Mouse (Mus musculus): ENCODE data around the gene Prex1. TPM values are rescaled to one million over a fixed set of nuclear protein-coding genes. Genes with fewer than 3 reads are reported as not detected.
"Not testable (repeated sequence)": the region's sequence is repeated elsewhere in the genome, so short reads cannot be mapped to it uniquely, and the experiment has no call there.

Gene Prex1
- polyA plus RNA-seq, 1 experiment from 2014 or later: 9.5 TPM

DNA sequence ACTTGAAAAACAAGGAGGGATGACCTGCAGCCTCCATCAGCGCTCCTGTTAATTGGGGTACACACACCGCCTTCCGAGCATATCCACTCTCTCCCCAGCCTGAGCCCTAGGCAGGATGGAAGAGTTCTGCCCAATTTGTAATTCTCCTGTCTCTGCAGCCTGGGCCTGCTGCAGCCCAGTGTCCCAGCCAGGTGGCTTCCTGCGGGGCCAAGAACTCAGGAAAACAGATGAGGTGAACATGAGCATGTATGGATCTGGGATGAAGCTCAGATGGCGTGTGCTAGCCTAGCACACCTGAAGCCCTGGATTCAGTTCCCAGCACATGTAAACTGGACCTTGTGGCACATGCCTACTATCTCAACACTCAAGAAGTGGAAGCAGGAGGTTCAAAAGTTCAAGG lies 192.2 kb downstream of the Prex1 start:
- no peak for ATAC-seq (ENCODE audit: insufficient number of reproducible peaks, insufficient read depth, low FRiP score, low read depth)
- Histone ChIP-seq H3K27me3 (ENCODE audit: control insufficient read depth, insufficient read depth, low read length) (no peaks in the 10 kb centered on the region), H3K36me3 (ENCODE audit: control insufficient read depth, insufficient read depth, low read length) (no peaks in the 10 kb centered on the region), H3K4me1 (ENCODE audit: control insufficient read depth in 2 of 2, insufficient read depth in 2 of 2, low read length in 2 of 2) (peaks cover 38 to 40% of the 10 kb centered on the region in 2 experiments), H3K27ac (replicated peaks in 1 of 2; ENCODE audit: control insufficient read depth in 1 of 2, insufficient read depth in 1 of 2, low read depth in 2 of 2, low read length in 2 of 2) (peak overlapping the region; percentile 88 to 91), H3K9me3 (ENCODE audit: control insufficient read depth, low read length) (no peaks in the 10 kb centered on the region), H3K4me2 (ENCODE audit: low read length) (no peak overlapping the region; the same call in 1 of the 2 replicates), H3K9ac (ENCODE audit: low read length) (no peak overlapping the region), H3K4me3 (ENCODE audit: control insufficient read depth in 1 of 2, insufficient read depth in 1 of 2, low read depth in 1 of 2, low read length in 2 of 2) (no peak overlapping the region)
- WGBS: 93% methylated on average over 5 of the region's 5 CpGs

DNA sequence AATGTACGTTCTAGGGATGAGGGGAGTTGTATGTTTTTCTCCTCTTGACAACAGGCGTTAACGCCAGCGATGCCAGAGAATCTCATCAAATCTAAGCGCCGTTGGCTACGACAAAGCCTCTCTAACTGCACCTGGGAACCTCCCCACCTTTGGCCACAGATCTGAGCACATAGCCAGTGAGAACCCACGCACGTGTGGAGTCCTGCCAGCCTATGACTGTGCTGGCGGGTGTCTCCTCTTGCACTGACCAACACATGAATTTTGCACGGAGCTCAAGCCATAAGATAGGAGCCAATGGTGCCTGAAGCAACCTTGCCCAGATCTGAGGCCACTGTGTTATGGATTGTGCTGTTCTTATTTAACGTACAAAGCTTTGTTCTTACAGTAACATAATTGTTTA lies 193.1 kb downstream of the Prex1 start:
- 92% methylated on average over 12 of the region's 12 CpGs for WGBS
- H3K9me3 ChIP-seq (ENCODE audit: control insufficient read depth, low read length): no peaks in the 10 kb centered on the region
- ATAC-seq (ENCODE audit: insufficient number of reproducible peaks, insufficient read depth, low FRiP score, low read depth): no peak
- H3K27me3 ChIP-seq (ENCODE audit: control insufficient read depth, insufficient read depth, low read length): no peaks in the 10 kb centered on the region
- H3K36me3 ChIP-seq (ENCODE audit: control insufficient read depth, insufficient read depth, low read length): no peaks in the 10 kb centered on the region
- H3K4me1 ChIP-seq (ENCODE audit: control insufficient read depth in 2 of 2, insufficient read depth in 2 of 2, low read length in 2 of 2): peaks cover 32 to 35% of the 10 kb centered on the region in 2 experiments
- H3K9ac ChIP-seq (ENCODE audit: low read length): no peak overlapping the region
- H3K4me3 ChIP-seq (ENCODE audit: control insufficient read depth in 1 of 2, insufficient read depth in 1 of 2, low read depth in 1 of 2, low read length in 2 of 2): no peak overlapping the region
- H3K4me2 ChIP-seq (ENCODE audit: low read length): no peak overlapping the region
- H3K27ac ChIP-seq (replicated peaks in 1 of 2; ENCODE audit: control insufficient read depth in 1 of 2, insufficient read depth in 1 of 2, low read depth in 2 of 2, low read length in 2 of 2): no peak overlapping the region

GRCm38 (mm10) chr2:166517392-166518174 lies 196.0 kb downstream of the Prex1 start:
- H3K9me3 ChIP-seq (ENCODE audit: control insufficient read depth, low read length); H3K4me3 ChIP-seq (ENCODE audit: control insufficient read depth in 1 of 2, insufficient read depth in 1 of 2, low read depth in 1 of 2, low read length in 2 of 2); H3K27me3 ChIP-seq (ENCODE audit: control insufficient read depth, insufficient read depth, low read length); H3K36me3 ChIP-seq (ENCODE audit: control insufficient read depth, insufficient read depth, low read length); ATAC-seq (ENCODE audit: insufficient number of reproducible peaks, insufficient read depth, low FRiP score, low read depth): not testable (repeated sequence)
- Histone ChIP-seq H3K4me1 (ENCODE audit: control insufficient read depth in 2 of 2, insufficient read depth in 2 of 2, low read length in 2 of 2) (peaks cover 38 to 41% of the 10 kb centered on the region in 2 experiments), H3K9ac (ENCODE audit: low read length) (peak overlapping the region; percentile 34; the same call in 1 of the 2 replicates), H3K27ac (replicated peaks in 1 of 2; ENCODE audit: control insufficient read depth in 1 of 2, insufficient read depth in 1 of 2, low read depth in 2 of 2, low read length in 2 of 2) (peak overlapping the region; percentile 61 to 65), H3K4me2 (ENCODE audit: low read length) (peak overlapping the region; percentile 21)
- 33% methylated on average over 14 of the region's 17 CpGs for WGBS

GRCm38 (mm10) chr2:166516818-166517353 lies 196.7 kb downstream of the Prex1 start:
- no peak for ATAC-seq (ENCODE audit: insufficient number of reproducible peaks, insufficient read depth, low FRiP score, low read depth)
- H3K9ac ChIP-seq (ENCODE audit: low read length): peak overlapping the region; percentile 34; the same call in 1 of the 2 replicates

More at GRCm38 (mm10) chr2:166516818-166517353, 196.7 kb downstream of the Prex1 start:
- 63% methylated on average over 6 of the region's 6 CpGs for WGBS
- H3K4me1 ChIP-seq (ENCODE audit: control insufficient read depth in 2 of 2, insufficient read depth in 2 of 2, low read length in 2 of 2): peaks cover 32 to 36% of the 10 kb centered on the region in 2 experiments
- H3K27me3 ChIP-seq (ENCODE audit: control insufficient read depth, insufficient read depth, low read length): no peaks in the 10 kb centered on the region
- H3K4me3 ChIP-seq (ENCODE audit: control insufficient read depth in 1 of 2, insufficient read depth in 1 of 2, low read depth in 1 of 2, low read length in 2 of 2): no peak overlapping the region
- peak overlapping the region; percentile 61 to 65; a peak in 2 of 4 replicates for H3K27ac ChIP-seq (replicated peaks in 1 of 2; ENCODE audit: control insufficient read depth in 1 of 2, insufficient read depth in 1 of 2, low read depth in 2 of 2, low read length in 2 of 2)
- peak overlapping the region; percentile 21 for H3K4me2 ChIP-seq (ENCODE audit: low read length)
- H3K9me3 ChIP-seq (ENCODE audit: control insufficient read depth, low read length): no peaks in the 10 kb centered on the region
- H3K36me3 ChIP-seq (ENCODE audit: control insufficient read depth, insufficient read depth, low read length): no peaks in the 10 kb centered on the region

Other genes with a start within 250 kb of the Prex1 start
- gene Trp53rkb, start 78.7 kb upstream of the Prex1 start, polyA plus RNA-seq (2014; fragmentation: Nextera tagmentation; extraction: Ambion mirVana): 3.2 and 5.7 TPM in 2 replicates
- gene Arfgef2, start 91.8 kb upstream of the Prex1 start, polyA plus RNA-seq (2014; fragmentation: Nextera tagmentation; extraction: Ambion mirVana): 7.7 and 8.0 TPM in 2 replicates
- 95.2 and 106 TPM in 2 replicates for gene Cse1l, start 192.2 kb upstream of the Prex1 start, polyA plus RNA-seq (2014; fragmentation: Nextera tagmentation; extraction: Ambion mirVana)